Mouse (Mus musculus): ENCODE measurements at regions not wholly inside any gene's neighbourhood (a gene's known extent, or its start where the extent isn't known, plus 50 kb on each side); places are given as distances from the start of the nearest gene placed in this dataset.

GRCm38 (mm10) chr5:12233377-12234096 is 149.6 kb upstream of the Sema3d start:
- DNase-seq, result no peak

GRCm38 (mm10) chr5:12243179-12243805 is 139.9 kb upstream of the Sema3d start:
- DNase-seq, result no peak

- DNase-seq, result no peak
These were observed 89.5 kb upstream of the Sema3d start for GRCm38 (mm10) chr5:12293685-12294084.

- no peak for DNase-seq
These were observed 85.9 kb upstream of the Sema3d start for GRCm38 (mm10) chr5:12297331-12297730.

GRCm38 (mm10) chr5:12301833-12302808 is 81.1 kb upstream of the Sema3d start:
- DNase-seq, result no peak

- no peak for DNase-seq
These were observed 73.8 kb upstream of the Sema3d start for GRCm38 (mm10) chr5:12309408-12309807.

- DNase-seq, result no peak
These were observed 50.4 kb upstream of the Sema3d start for GRCm38 (mm10) chr5:12332648-12333305.

Data from lung, postnatal 36 days (tissue).